Mouse (Mus musculus): ENCODE measurements around the gene Stk24.

Stk24 gene

GRCm38 (mm10) chr14:121314934-121315333, 64.9 kb downstream of the Stk24 start:
- no peak for DNase-seq (ENCODE audit: low spot score)

- DNase-seq (ENCODE audit: low spot score) = no peak
Measured at GRCm38 (mm10) chr14:121313283-121313682, 66.5 kb downstream of the Stk24 start.

- no peak for DNase-seq (ENCODE audit: low spot score)
Measured at GRCm38 (mm10) chr14:121311083-121311482, 68.7 kb downstream of the Stk24 start.

- no peak for DNase-seq (ENCODE audit: low spot score)
Measured at GRCm38 (mm10) chr14:121310325-121311080, 69.3 kb downstream of the Stk24 start.

- DNase-seq (ENCODE audit: low spot score) = no peak
Measured at GRCm38 (mm10) chr14:121309909-121310308, 69.9 kb downstream of the Stk24 start.

- DNase-seq (ENCODE audit: low spot score) = no peak
Measured at GRCm38 (mm10) chr14:121305316-121306064, 74.3 kb downstream of the Stk24 start.

GRCm38 (mm10) chr14:121304523-121304922, 75.3 kb downstream of the Stk24 start:
- DNase-seq (ENCODE audit: low spot score) = no peak

- no peak for DNase-seq (ENCODE audit: low spot score)
Measured at GRCm38 (mm10) chr14:121299093-121299492, 80.7 kb downstream of the Stk24 start.

GRCm38 (mm10) chr14:121298537-121298936, 81.3 kb downstream of the Stk24 start:
- no peak for DNase-seq (ENCODE audit: low spot score)

- DNase-seq (ENCODE audit: low spot score) = no peak
Measured at GRCm38 (mm10) chr14:121297103-121297502, 82.7 kb downstream of the Stk24 start.

GRCm38 (mm10) chr14:121294484-121294883, 85.3 kb downstream of the Stk24 start:
- DNase-seq (ENCODE audit: low spot score) = no peak

GRCm38 (mm10) chr14:121292391-121292790, 87.4 kb downstream of the Stk24 start:
- no peak for DNase-seq (ENCODE audit: low spot score)

GRCm38 (mm10) chr14:121291881-121292280, 87.9 kb downstream of the Stk24 start:
- DNase-seq (ENCODE audit: low spot score) = no peak

GRCm38 (mm10) chr14:121285379-121286120, 94.3 kb downstream of the Stk24 start:
- DNase-seq (ENCODE audit: low spot score) = no peak

GRCm38 (mm10) chr14:121281336-121281710, 98.5 kb downstream of the Stk24 start:
- DNase-seq (ENCODE audit: low spot score) = no peak

- DNase-seq (ENCODE audit: low spot score) = no peak
Measured at GRCm38 (mm10) chr14:121280601-121281335, 99.0 kb downstream of the Stk24 start.

- peak; percentile 87 for DNase-seq (ENCODE audit: low spot score)
Measured at GRCm38 (mm10) chr14:121279106-121279505, 100.7 kb downstream of the Stk24 start.

- DNase-seq (ENCODE audit: low spot score) = no peak
Measured at GRCm38 (mm10) chr14:121276016-121276415, 103.8 kb downstream of the Stk24 start.

- no peak for DNase-seq (ENCODE audit: low spot score)
Measured at GRCm38 (mm10) chr14:121274985-121275384, 104.8 kb downstream of the Stk24 start.

GRCm38 (mm10) chr14:121270490-121270889, 109.3 kb downstream of the Stk24 start:
- DNase-seq (ENCODE audit: low spot score) = no peak

- no peak for DNase-seq (ENCODE audit: low spot score)
Measured at GRCm38 (mm10) chr14:121267801-121268200, 112.0 kb downstream of the Stk24 start.

- no peak for DNase-seq (ENCODE audit: low spot score)
Measured at GRCm38 (mm10) chr14:121264453-121264852, 115.4 kb downstream of the Stk24 start.
